ENCODE assay signal across 13 mouse cellular contexts in the genomic region with DNA sequence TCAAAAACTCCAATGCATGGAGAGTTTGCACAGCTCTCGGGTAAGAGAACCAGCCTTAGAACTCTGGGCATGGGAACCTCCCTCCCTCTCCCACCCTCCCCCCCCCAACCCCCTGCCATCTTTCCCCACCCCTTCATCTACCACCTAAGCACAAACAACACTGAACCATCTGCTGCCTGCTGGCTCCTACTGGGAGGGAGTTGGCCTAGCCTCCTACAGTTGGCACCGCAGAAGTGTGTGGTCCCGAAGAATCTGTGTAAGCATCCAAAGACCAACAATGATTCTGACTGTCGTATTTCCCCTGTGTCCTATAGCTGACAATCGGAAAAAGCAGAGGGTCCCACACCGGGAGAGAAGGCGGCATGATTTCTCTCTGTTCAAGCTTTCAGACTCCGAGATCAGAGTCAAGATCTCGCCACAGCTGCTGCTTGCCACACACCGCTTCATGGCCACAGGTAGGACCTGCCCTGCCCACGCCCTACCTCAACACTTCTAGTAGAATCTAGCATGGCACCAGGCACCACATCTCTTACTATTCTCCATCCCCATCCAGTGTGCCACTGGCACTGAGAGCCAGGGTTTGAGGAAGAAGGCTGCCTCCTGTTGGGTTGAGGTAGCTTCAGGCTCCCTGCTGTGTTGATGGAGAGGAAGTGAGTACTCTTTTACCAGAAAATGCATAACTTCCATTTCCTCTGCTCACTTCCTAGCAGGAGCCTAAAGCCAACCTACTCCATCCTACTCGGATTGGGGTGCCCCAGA. TPM values are rescaled to one million over a fixed set of nuclear protein-coding genes. Genes with fewer than 3 reads are reported as not detected.
DNase-seq lines count a peak whose midpoint lies in the region; ATAC-seq and TF ChIP-seq lines count a peak whose summit lies in the region.
"Had no signal": no experiment of that assay in that cellular context is flagged by ENCODE, and none has a peak within 500 bp of the region (broad histone marks: within the 10 kb centered on the region; RNA-seq: fewer than 3 reads in every experiment).

No protein-coding gene starts in this region.

- no peak overlapping the region for H3K9ac ChIP-seq in hindbrain, embryonic 15.5 days
- H3K9ac ChIP-seq in hindbrain, embryonic 11.5 days (ENCODE audit: low read depth, low read length) = no peak overlapping the region
- H3K9ac ChIP-seq: limb, embryonic 13.5 days had no signal

- 78% methylated on average over 12 of the region's 12 CpGs for WGBS in hindbrain, embryonic 15.5 days
- WGBS in hindbrain, embryonic 11.5 days = 84% methylated on average over 12 of the region's 12 CpGs

- no peaks in the 10 kb centered on the region for H3K4me1 ChIP-seq in hindbrain, embryonic 15.5 days (replicated peaks)
- no peaks in the 10 kb centered on the region for H3K4me1 ChIP-seq in hindbrain, embryonic 11.5 days (replicated peaks; ENCODE audit: control insufficient read depth, insufficient read depth, low read length)
- peaks cover 60% of the 10 kb centered on the region for H3K4me1 ChIP-seq in E14TG2a.4 (replicated peaks; ENCODE audit: low read depth, low read length)

- no peak overlapping the region for H3K4me2 ChIP-seq in hindbrain, embryonic 15.5 days
- no peak overlapping the region for H3K4me2 ChIP-seq in hindbrain, embryonic 11.5 days (replicated peaks; ENCODE audit: low read depth, low read length)
- H3K4me2 ChIP-seq: limb, embryonic 13.5 days had no signal

- H3K27me3 ChIP-seq in hindbrain, embryonic 15.5 days = no peaks in the 10 kb centered on the region
- H3K27me3 ChIP-seq in hindbrain, embryonic 11.5 days (ENCODE audit: control insufficient read depth, insufficient read depth, low read length) = no peaks in the 10 kb centered on the region
- H3K27me3 ChIP-seq in E14TG2a.4 (ENCODE audit: insufficient read depth, low read length) = peaks cover 9% of the 10 kb centered on the region; the same call in 1 of the 2 replicates
- H3K27me3 ChIP-seq: limb, embryonic 13.5 days had no signal

- ATAC-seq in hindbrain, embryonic 15.5 days (ENCODE audit: low FRiP score, low read depth) = 0 out of 2 replicates have a peak, but pooled peaks have one; percentile 38
- ATAC-seq in hindbrain, embryonic 11.5 days (ENCODE audit: low FRiP score) = no peak
- ATAC-seq: Patski had no signal

- H3K36me3 ChIP-seq in hindbrain, embryonic 15.5 days = peaks cover 11% of the 10 kb centered on the region; the same call in 1 of the 2 replicates
- H3K36me3 ChIP-seq in hindbrain, embryonic 11.5 days (ENCODE audit: control insufficient read depth, insufficient read depth, low read length) = no peaks in the 10 kb centered on the region
- H3K36me3 ChIP-seq in E14TG2a.4 (ENCODE audit: insufficient read depth, low read length) = no peaks in the 10 kb centered on the region
- H3K36me3 ChIP-seq: limb, embryonic 13.5 days had no signal

- H3K4me3 ChIP-seq in hindbrain, embryonic 15.5 days = no peak overlapping the region
- no peak overlapping the region for H3K4me3 ChIP-seq in hindbrain, embryonic 11.5 days (ENCODE audit: low read depth, low read length)
- H3K4me3 ChIP-seq in E14TG2a.4 (replicated peaks; ENCODE audit: low read length) = peak overlapping the region; percentile 13; the same call in 1 of the 2 replicates
- H3K4me3 ChIP-seq: limb, embryonic 13.5 days had no signal

- no peak for DNase-seq in hindbrain, embryonic 11.5 days (ENCODE audit: low spot score)
- peak; percentile 80 to 85 for DNase-seq in cerebellum, adult 18-20 months
- peak; percentile 82 for DNase-seq in layer of hippocampus, adult 9-11 months
- no peak for DNase-seq in ovary, postnatal 36 days (ENCODE audit: low spot score)
- DNase-seq in MN1 (ENCODE audit: low spot score) = no peak
- DNase-seq: embryo, embryonic 11 days; lung, adult 2 months; thymus, postnatal 36 days had no signal

- H3K9me3 ChIP-seq in hindbrain, embryonic 15.5 days = no peaks in the 10 kb centered on the region
- no peaks in the 10 kb centered on the region for H3K9me3 ChIP-seq in hindbrain, embryonic 11.5 days (ENCODE audit: control insufficient read depth, low read length)
- peaks cover 10% of the 10 kb centered on the region for H3K9me3 ChIP-seq in E14TG2a.4 (ENCODE audit: low read length)
- H3K9me3 ChIP-seq: limb, embryonic 13.5 days had no signal

- TF ChIP-seq CTCF in E14TG2a.4 (conservative IDR thresholded peaks at IDR 0.05; ENCODE audit: low read length) = no peak

- H3K27ac ChIP-seq in hindbrain, embryonic 15.5 days (replicated peaks) = no peak overlapping the region
- no peak overlapping the region for H3K27ac ChIP-seq in hindbrain, embryonic 11.5 days (ENCODE audit: low read depth, low read length)
- H3K27ac ChIP-seq: kidney, postnatal 0 days; limb, embryonic 13.5 days had no signal

RNA-seq across cellular contexts. Expression of a gene that starts 27.9 kb away (rescaled TPM):
- 3.4 and 3.9 TPM in 2 replicates for polyA plus RNA-seq in hindbrain, embryonic 15.5 days (2015; fragmentation: Nextera tagmentation; extraction: Ambion mirVana)
- polyA plus RNA-seq in hindbrain, embryonic 11.5 days (2014; fragmentation: Nextera tagmentation; extraction: Ambion mirVana) = 0.39 and 1.1 TPM in 2 replicates
- polyA plus RNA-seq: Patski had no signal

RNA-seq across cellular contexts. Expression of a gene that starts 56.3 kb away (rescaled TPM):
- 106 and 109 TPM in 2 replicates for polyA plus RNA-seq in hindbrain, embryonic 15.5 days (2015; fragmentation: Nextera tagmentation; extraction: Ambion mirVana)
- polyA plus RNA-seq in hindbrain, embryonic 11.5 days (2014; fragmentation: Nextera tagmentation; extraction: Ambion mirVana) = 51.0 and 53.4 TPM in 2 replicates

Comparison
In these comparisons a context has a peak if more than half of its experiments do, and no peak if none do; other contexts are left out.
1. DNase-seq: peak in cerebellum, adult 18-20 months (2 of 2) and layer of hippocampus, adult 9-11 months (single experiment); none in hindbrain, embryonic 11.5 days (single experiment), ovary, postnatal 36 days (single experiment) and MN1 (single experiment).